Comparison of ENCODE assay signal across 10 mouse cellular contexts in genomic region chr19:4879324-4879703, GRCm38 (mm10). TPM values are rescaled to one million over a fixed set of nuclear protein-coding genes. Genes with fewer than 3 reads are reported as not detected.
DNase-seq lines count a peak whose midpoint lies in the region; ATAC-seq lines count a peak whose summit lies in the region.
"Had no signal": no experiment of that assay in that cellular context is flagged by ENCODE, and none has a peak within 500 bp of the region (broad histone marks: within the 10 kb centered on the region; RNA-seq: fewer than 3 reads in every experiment).

No protein-coding gene starts in this region.

- peaks cover 29% of the 10 kb centered on the region for H3K4me1 ChIP-seq in kidney, embryonic 15.5 days
- no peaks in the 10 kb centered on the region; the same call in 1 of the 2 replicates for H3K4me1 ChIP-seq in embryonic facial prominence, embryonic 11.5 days (ENCODE audit: control insufficient read depth, insufficient read depth, low read length)
- peaks cover 8% of the 10 kb centered on the region for H3K4me1 ChIP-seq in intestine, embryonic 16.5 days (ENCODE audit: control insufficient read depth, insufficient read depth, low read length)
- peaks cover 21% of the 10 kb centered on the region for H3K4me1 ChIP-seq in neural tube, embryonic 12.5 days

- no peak for ATAC-seq in kidney, embryonic 15.5 days (replicated peaks; ENCODE audit: low FRiP score)
- no peak for ATAC-seq in embryonic facial prominence, embryonic 11.5 days (replicated peaks; ENCODE audit: insufficient number of reproducible peaks, low FRiP score, low TSS enrichment, low read depth)
- no peak for ATAC-seq in intestine, embryonic 16.5 days
- no peak for ATAC-seq in neural tube, embryonic 12.5 days (ENCODE audit: low FRiP score, low read depth)

- H3K9me3 ChIP-seq in kidney, embryonic 15.5 days (replicated peaks): no peaks in the 10 kb centered on the region
- H3K9me3 ChIP-seq in embryonic facial prominence, embryonic 11.5 days (replicated peaks; ENCODE audit: control insufficient read depth, low read length): no peaks in the 10 kb centered on the region
- no peaks in the 10 kb centered on the region for H3K9me3 ChIP-seq in intestine, embryonic 16.5 days (ENCODE audit: control insufficient read depth, low read length)
- no peaks in the 10 kb centered on the region for H3K9me3 ChIP-seq in neural tube, embryonic 12.5 days

- 64% methylated on average over 10 of the region's 10 CpGs for WGBS in kidney, embryonic 15.5 days
- 49% methylated on average over 10 of the region's 10 CpGs for WGBS in embryonic facial prominence, embryonic 11.5 days
- 61% methylated on average over 10 of the region's 10 CpGs for WGBS in intestine, embryonic 16.5 days
- WGBS in neural tube, embryonic 12.5 days: 72% methylated on average over 10 of the region's 10 CpGs

- H3K4me2 ChIP-seq in kidney, embryonic 15.5 days: peak overlapping the region; percentile 89
- H3K4me2 ChIP-seq in embryonic facial prominence, embryonic 11.5 days (ENCODE audit: low read depth, low read length): peak overlapping the region; percentile 96
- peak overlapping the region; percentile 92 for H3K4me2 ChIP-seq in intestine, embryonic 16.5 days (ENCODE audit: low read depth, low read length)
- H3K4me2 ChIP-seq in neural tube, embryonic 12.5 days (replicated peaks): peak overlapping the region; percentile 63

- peak overlapping the region; percentile 99 for H3K4me3 ChIP-seq in kidney, embryonic 15.5 days (replicated peaks)
- H3K4me3 ChIP-seq in embryonic facial prominence, embryonic 11.5 days (ENCODE audit: low read depth, low read length): peak overlapping the region; percentile 91
- peak overlapping the region; percentile 100 for H3K4me3 ChIP-seq in intestine, embryonic 16.5 days (ENCODE audit: low read length)
- H3K4me3 ChIP-seq in neural tube, embryonic 12.5 days: peak overlapping the region; percentile 68

- no peaks in the 10 kb centered on the region for H3K27me3 ChIP-seq in kidney, embryonic 15.5 days
- no peaks in the 10 kb centered on the region for H3K27me3 ChIP-seq in embryonic facial prominence, embryonic 11.5 days (ENCODE audit: control insufficient read depth, insufficient read depth, low read length)
- H3K27me3 ChIP-seq in intestine, embryonic 16.5 days (replicated peaks; ENCODE audit: control insufficient read depth, insufficient read depth, low read length): peaks cover 2% of the 10 kb centered on the region; the same call in 1 of the 2 replicates
- H3K27me3 ChIP-seq in neural tube, embryonic 12.5 days (replicated peaks): no peaks in the 10 kb centered on the region

- no peak for DNase-seq in kidney, postnatal 36 days
- DNase-seq in embryonic facial prominence, embryonic 11.5 days (ENCODE audit: low spot score): no peak
- DNase-seq in Muller cell, postnatal 12 days (ENCODE audit: inconsistent ontology term): no peak
- DNase-seq in cerebellum, postnatal 4 days (ENCODE audit: low spot score in 2 of 2): no peak
- DNase-seq in layer of hippocampus, postnatal 10 days (ENCODE audit: low spot score in 2 of 2): no peak
- DNase-seq: cerebellum, adult 9-11 months; kidney, adult 2 months had no signal

- no peaks in the 10 kb centered on the region for H3K36me3 ChIP-seq in kidney, embryonic 15.5 days
- no peaks in the 10 kb centered on the region for H3K36me3 ChIP-seq in embryonic facial prominence, embryonic 11.5 days (replicated peaks; ENCODE audit: control insufficient read depth, insufficient read depth, low read depth, low read length)
- H3K36me3 ChIP-seq in intestine, embryonic 16.5 days (ENCODE audit: control insufficient read depth, insufficient read depth, low read length): no peaks in the 10 kb centered on the region
- H3K36me3 ChIP-seq in neural tube, embryonic 12.5 days: peaks cover 4% of the 10 kb centered on the region; the same call in 1 of the 2 replicates

- peak overlapping the region; percentile 92 for H3K9ac ChIP-seq in kidney, embryonic 15.5 days
- H3K9ac ChIP-seq in embryonic facial prominence, embryonic 11.5 days (replicated peaks; ENCODE audit: low read length): no peak overlapping the region; the same call in 1 of the 2 replicates
- H3K9ac ChIP-seq in intestine, embryonic 16.5 days (ENCODE audit: low read depth, low read length): peak overlapping the region; percentile 91
- peak overlapping the region; percentile 69 for H3K9ac ChIP-seq in neural tube, embryonic 12.5 days

- H3K27ac ChIP-seq in kidney, embryonic 15.5 days: no peak overlapping the region
- no peak overlapping the region for H3K27ac ChIP-seq in embryonic facial prominence, embryonic 11.5 days (replicated peaks; ENCODE audit: low read depth, low read length)
- no peak overlapping the region for H3K27ac ChIP-seq in intestine, embryonic 16.5 days (ENCODE audit: low read length)
- no peak overlapping the region for H3K27ac ChIP-seq in neural tube, embryonic 12.5 days

RNA-seq across cellular contexts. Expression of gene Zdhhc24, which starts 0.8 kb away (rescaled TPM):
- 10.8 and 12.0 TPM in 2 replicates for polyA plus RNA-seq in kidney, embryonic 15.5 days (2015; fragmentation: Nextera tagmentation; extraction: Ambion mirVana)
- 7.4 and 8.7 TPM in 2 replicates for polyA plus RNA-seq in embryonic facial prominence, embryonic 11.5 days (2014; fragmentation: Nextera tagmentation; extraction: Ambion mirVana)
- 10.9 and 11.1 TPM in 2 replicates for polyA plus RNA-seq in intestine, embryonic 16.5 days (2015; fragmentation: Nextera tagmentation; extraction: Ambion mirVana)
- polyA plus RNA-seq in neural tube, embryonic 12.5 days (2016; fragmentation: Nextera tagmentation; extraction: Ambion mirVana): 21.4 and 22.1 TPM in 2 replicates
- 10 to 100 TPM; 23.5 to 26.3 TPM for total RNA-seq in layer of hippocampus, postnatal 10 days (2021)

RNA-seq across cellular contexts. Expression of gene Actn3, which starts 1.6 kb away (rescaled TPM):
- 10.6 and 12.0 TPM in 2 replicates for polyA plus RNA-seq in kidney, embryonic 15.5 days (2015; fragmentation: Nextera tagmentation; extraction: Ambion mirVana)
- 4.3 and 5.6 TPM in 2 replicates for polyA plus RNA-seq in embryonic facial prominence, embryonic 11.5 days (2014; fragmentation: Nextera tagmentation; extraction: Ambion mirVana)
- polyA plus RNA-seq in intestine, embryonic 16.5 days (2015; fragmentation: Nextera tagmentation; extraction: Ambion mirVana): 1.1 and 1.3 TPM in 2 replicates
- 3.3 TPM in 2 replicates for polyA plus RNA-seq in neural tube, embryonic 12.5 days (2016; fragmentation: Nextera tagmentation; extraction: Ambion mirVana)
- total RNA-seq in layer of hippocampus, postnatal 10 days (2021): 1 to 10 TPM; 1.9 to 2.1 TPM

RNA-seq across cellular contexts. Expression of gene Ctsf, which starts 24.4 kb away (rescaled TPM):
- polyA plus RNA-seq in kidney, embryonic 15.5 days (2015; fragmentation: Nextera tagmentation; extraction: Ambion mirVana): 48.2 and 58.1 TPM in 2 replicates
- polyA plus RNA-seq in embryonic facial prominence, embryonic 11.5 days (2014; fragmentation: Nextera tagmentation; extraction: Ambion mirVana): 20.9 and 30.3 TPM in 2 replicates
- 24.0 and 26.3 TPM in 2 replicates for polyA plus RNA-seq in intestine, embryonic 16.5 days (2015; fragmentation: Nextera tagmentation; extraction: Ambion mirVana)
- polyA plus RNA-seq in neural tube, embryonic 12.5 days (2016; fragmentation: Nextera tagmentation; extraction: Ambion mirVana): 59.0 and 61.8 TPM in 2 replicates
- 100 to 1,000 TPM in 1 of 2 experiments, 10 to 100 TPM in 1; 95.2 to 102 TPM for total RNA-seq in layer of hippocampus, postnatal 10 days (2021)

RNA-seq across cellular contexts. Expression of gene Bbs1, which starts 27.1 kb away (rescaled TPM):
- polyA plus RNA-seq in kidney, embryonic 15.5 days (2015; fragmentation: Nextera tagmentation; extraction: Ambion mirVana): 5.2 and 6.7 TPM in 2 replicates
- 4.7 and 4.8 TPM in 2 replicates for polyA plus RNA-seq in embryonic facial prominence, embryonic 11.5 days (2014; fragmentation: Nextera tagmentation; extraction: Ambion mirVana)
- polyA plus RNA-seq in intestine, embryonic 16.5 days (2015; fragmentation: Nextera tagmentation; extraction: Ambion mirVana): 2.4 and 2.8 TPM in 2 replicates
- polyA plus RNA-seq in neural tube, embryonic 12.5 days (2016; fragmentation: Nextera tagmentation; extraction: Ambion mirVana): 8.1 and 10.5 TPM in 2 replicates
- total RNA-seq in layer of hippocampus, postnatal 10 days (2021): 10 to 100 TPM; 31.3 to 34.8 TPM

RNA-seq across cellular contexts. Expression of gene Ccdc87, which starts 40.1 kb away (rescaled TPM):
- not detected in 2 replicates for polyA plus RNA-seq in kidney, embryonic 15.5 days (2015; fragmentation: Nextera tagmentation; extraction: Ambion mirVana)
- not detected in 2 replicates for polyA plus RNA-seq in embryonic facial prominence, embryonic 11.5 days (2014; fragmentation: Nextera tagmentation; extraction: Ambion mirVana)
- polyA plus RNA-seq in intestine, embryonic 16.5 days (2015; fragmentation: Nextera tagmentation; extraction: Ambion mirVana): 0.06 TPM in 1 of 2 replicates, not detected in the other
- 0.14 and 0.26 TPM in 2 replicates for polyA plus RNA-seq in neural tube, embryonic 12.5 days (2016; fragmentation: Nextera tagmentation; extraction: Ambion mirVana)
- total RNA-seq in layer of hippocampus, postnatal 10 days (2021): 1 to 10 TPM; 1.9 to 2.6 TPM
